In genomic region chr6:52232568-52232965, GRCm38 (mm10) we compare ENCODE assay signal across 13 mouse cellular contexts. TPM values are rescaled to one million over a fixed set of nuclear protein-coding genes. Genes with fewer than 3 reads are reported as not detected.
DNase-seq lines count a peak whose midpoint lies in the region; ATAC-seq lines count a peak whose summit lies in the region.
"Had no signal": no experiment of that assay in that cellular context is flagged by ENCODE, and none has a peak within 500 bp of the region (broad histone marks: within the 10 kb centered on the region; RNA-seq: fewer than 3 reads in every experiment).

No protein-coding gene starts in this region.

- WGBS in heart, embryonic 15.5 days: 2% methylated on average over 18 of the region's 18 CpGs

- H3K9ac ChIP-seq in heart, embryonic 15.5 days: no peak overlapping the region
- H3K9ac ChIP-seq: hindbrain, embryonic 12.5 days had no signal

- intact Hi-C loops in heart, postnatal 14 days (cut with DNase I): no loop called here

- no peak overlapping the region for H3K4me3 ChIP-seq in heart, embryonic 15.5 days
- H3K4me3 ChIP-seq: hindbrain, embryonic 12.5 days had no signal

- ATAC-seq in heart, embryonic 15.5 days (replicated peaks; ENCODE audit: insufficient number of reproducible peaks, insufficient read depth, low FRiP score, low read depth): no peak

- no peak for DNase-seq in heart, postnatal 14 days
- peak; percentile 41 for DNase-seq in urinary bladder, adult 2 months (ENCODE audit: low spot score)
- DNase-seq in urinary bladder, postnatal 25 days (ENCODE audit: low spot score): no peak
- DNase-seq in kidney, postnatal 25 days: peak; percentile 80 to 86
- DNase-seq in B cell, adult 2 months: no peak
- no peak for DNase-seq in MN1 (ENCODE audit: low spot score)
- no peak for DNase-seq in right cerebral cortex, adult 18-20 months
- DNase-seq: adrenal gland, adult 2 months; cerebellum, postnatal 25 days had no signal

- no peaks in the 10 kb centered on the region for H3K9me3 ChIP-seq in heart, embryonic 15.5 days (replicated peaks)
- H3K9me3 ChIP-seq: hindbrain, embryonic 12.5 days had no signal

- no peaks in the 10 kb centered on the region for H3K36me3 ChIP-seq in heart, embryonic 15.5 days
- H3K36me3 ChIP-seq: hindbrain, embryonic 12.5 days had no signal

- peaks cover 14% of the 10 kb centered on the region for H3K4me1 ChIP-seq in heart, embryonic 15.5 days (replicated peaks)
- H3K4me1 ChIP-seq: hindbrain, embryonic 12.5 days had no signal

- peaks cover 96% of the 10 kb centered on the region for H3K27me3 ChIP-seq in heart, embryonic 15.5 days

- H3K4me2 ChIP-seq in heart, embryonic 15.5 days: 0 out of 2 replicates have a peak overlapping the region, but pooled peaks have one; percentile 4
- H3K4me2 ChIP-seq: hindbrain, embryonic 12.5 days had no signal

- no peak overlapping the region for H3K27ac ChIP-seq in heart, embryonic 15.5 days
- H3K27ac ChIP-seq: hindbrain, embryonic 12.5 days; macrophage had no signal

RNA-seq across cellular contexts. Expression of gene Hoxa9, which starts 1.7 kb away (rescaled TPM):
- 0.13 and 0.24 TPM in 2 replicates for polyA plus RNA-seq in heart, embryonic 15.5 days (2015; fragmentation: Nextera tagmentation; extraction: Ambion mirVana)
- total RNA-seq in heart, postnatal 14 days (2021): not detected
- polyA plus RNA-seq in urinary bladder, adult 2 months (2012; rRNA removed): 48.1 and 60.0 TPM in 2 replicates
- total RNA-seq: left cerebral cortex, postnatal 14 days had no signal

RNA-seq across cellular contexts. Expression of gene Hoxa10, which starts 8.1 kb away (rescaled TPM):
- 0.19 and 0.55 TPM in 2 replicates for polyA plus RNA-seq in heart, embryonic 15.5 days (2015; fragmentation: Nextera tagmentation; extraction: Ambion mirVana)
- not detected for total RNA-seq in heart, postnatal 14 days (2021)
- 79.4 and 93.6 TPM in 2 replicates for polyA plus RNA-seq in urinary bladder, adult 2 months (2012; rRNA removed)
- total RNA-seq: adrenal gland, adult 2 months; left cerebral cortex, postnatal 14 days had no signal
- polyA plus RNA-seq: adrenal gland, adult 2 months; hindbrain, embryonic 12.5 days; macrophage had no signal

RNA-seq across cellular contexts. Expression of gene Hoxa7, which starts 10.9 kb away (rescaled TPM):
- polyA plus RNA-seq in heart, embryonic 15.5 days (2015; fragmentation: Nextera tagmentation; extraction: Ambion mirVana): 0.54 and 1.4 TPM in 2 replicates
- total RNA-seq in heart, postnatal 14 days (2021): under 1 TPM; 0.17 to 0.29 TPM
- polyA plus RNA-seq in urinary bladder, adult 2 months (2012; rRNA removed): 27.6 and 28.6 TPM in 2 replicates
- total RNA-seq: left cerebral cortex, postnatal 14 days had no signal

RNA-seq across cellular contexts. Expression of gene Hoxa11, which starts 13.0 kb away (rescaled TPM):
- 0.06 TPM in 1 of 2 replicates, not detected in the other for polyA plus RNA-seq in heart, embryonic 15.5 days (2015; fragmentation: Nextera tagmentation; extraction: Ambion mirVana)
- not detected for total RNA-seq in heart, postnatal 14 days (2021)
- 25.4 and 29.2 TPM in 2 replicates for polyA plus RNA-seq in urinary bladder, adult 2 months (2012; rRNA removed)
- total RNA-seq: adrenal gland, adult 2 months; left cerebral cortex, postnatal 14 days had no signal
- polyA plus RNA-seq: adrenal gland, adult 2 months; hindbrain, embryonic 12.5 days; macrophage had no signal

RNA-seq across cellular contexts. Expression of gene Gm28308, which starts 19.4 kb away (rescaled TPM):
- not detected in 2 replicates for polyA plus RNA-seq in heart, embryonic 15.5 days (2015; fragmentation: Nextera tagmentation; extraction: Ambion mirVana)
- not detected for total RNA-seq in heart, postnatal 14 days (2021)
- polyA plus RNA-seq in urinary bladder, adult 2 months (2012; rRNA removed): 0.88 and 1.2 TPM in 2 replicates
- total RNA-seq: left cerebral cortex, postnatal 14 days had no signal
- polyA plus RNA-seq: hindbrain, embryonic 12.5 days; macrophage had no signal

Comparison
In these comparisons a context has a peak if more than half of its experiments do, and no peak if none do; other contexts are left out.
1. DNase-seq: peak in urinary bladder, adult 2 months (single experiment) and kidney, postnatal 25 days (2 of 2); none in heart, postnatal 14 days (0 of 2), urinary bladder, postnatal 25 days (single experiment), B cell, adult 2 months (0 of 2), MN1 (single experiment) and right cerebral cortex, adult 18-20 months (single experiment).
2. RNA of gene Hoxa9, which starts 1.7 kb away (polyA plus RNA-seq): 48.1 to 60.0 TPM in urinary bladder, adult 2 months; 0.13 to 0.24 TPM in heart, embryonic 15.5 days; every median in the first group is over 10 times any median in the second.
3. RNA of gene Hoxa10, which starts 8.1 kb away (polyA plus RNA-seq): 79.4 to 93.6 TPM in urinary bladder, adult 2 months; 0.19 to 0.55 TPM in heart, embryonic 15.5 days; every median in the first group is over 10 times any median in the second.
4. RNA of gene Hoxa7, which starts 10.9 kb away (polyA plus RNA-seq): 27.6 to 28.6 TPM in urinary bladder, adult 2 months; 0.54 to 1.4 TPM in heart, embryonic 15.5 days; every median in the first group is over 10 times any median in the second.